Mouse (Mus musculus): Measurements from ENCODE around the gene Ehmt1.
A peak's percentile ranks its signal among the peaks of the same experiment; 100 is the strongest.

Gene Ehmt1

DNA sequence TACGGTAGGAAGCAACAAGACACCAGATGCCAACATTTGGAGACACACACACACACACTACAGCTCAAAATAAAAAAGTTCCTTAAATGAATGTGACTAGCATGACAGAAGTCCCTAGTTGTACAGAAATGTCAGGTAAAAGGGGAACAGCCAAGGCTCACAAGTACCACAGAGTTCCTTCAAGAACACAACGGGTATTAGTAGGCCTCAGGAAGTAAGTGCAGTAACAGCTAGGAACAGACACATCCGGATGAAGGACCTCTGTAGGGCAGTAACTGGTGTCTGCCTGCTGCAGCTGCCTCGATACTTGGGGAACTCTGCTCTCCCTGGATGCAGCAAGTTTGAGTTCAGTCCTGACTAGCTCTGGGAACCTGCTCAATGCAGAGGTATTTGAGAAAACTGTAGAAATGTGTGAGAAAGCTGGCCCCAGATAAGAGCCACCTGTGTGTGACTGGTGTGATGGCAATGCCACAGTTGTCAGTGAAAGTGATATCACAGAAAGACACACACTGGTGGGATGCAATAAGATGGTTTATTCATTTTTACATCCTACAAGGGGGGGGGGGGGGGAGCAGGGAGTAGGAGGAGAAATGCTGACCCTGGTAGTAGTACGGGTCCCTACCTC is 122.5 kb downstream of the Ehmt1 start:
- no peak for DNase-seq

DNA sequence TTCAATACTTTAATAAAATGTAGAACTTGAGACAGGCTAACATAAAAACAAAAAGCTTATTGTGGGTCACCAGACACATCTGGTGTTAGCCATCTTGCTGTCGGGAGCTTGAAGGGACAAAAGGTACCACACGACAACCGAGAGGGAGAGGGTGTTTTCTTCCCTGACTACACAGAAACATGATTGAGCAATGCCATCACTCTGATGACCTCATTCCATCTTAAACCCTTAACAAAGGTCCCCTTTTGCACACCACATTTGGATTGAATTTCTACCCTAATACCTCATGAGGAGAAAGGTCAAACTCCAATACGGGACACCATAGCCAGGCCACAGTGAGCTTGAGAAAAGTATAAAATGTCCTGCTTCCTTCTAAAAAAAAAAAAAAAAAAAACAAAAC is 132.2 kb downstream of the Ehmt1 start:
- no peak for DNase-seq

DNA sequence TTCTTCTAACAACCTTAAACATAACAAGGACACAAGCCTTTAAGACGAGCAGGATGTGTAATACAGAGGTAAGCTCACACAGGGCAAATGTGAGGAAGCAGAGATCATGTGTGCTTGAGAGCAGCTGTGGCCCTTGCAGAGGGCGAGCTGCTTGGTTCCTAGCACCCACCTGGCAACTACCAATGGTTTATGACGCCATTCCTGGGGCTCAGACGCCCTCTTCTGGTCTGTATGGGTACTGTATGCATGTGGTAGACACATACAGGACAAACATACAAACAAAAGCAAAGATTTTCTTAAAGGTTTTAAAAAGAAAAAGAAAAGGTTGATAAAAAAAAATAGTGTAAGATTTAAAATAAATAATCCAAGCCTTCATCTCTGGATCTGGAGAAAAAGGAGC is 138.2 kb downstream of the Ehmt1 start:
- no peak for DNase-seq

DNA sequence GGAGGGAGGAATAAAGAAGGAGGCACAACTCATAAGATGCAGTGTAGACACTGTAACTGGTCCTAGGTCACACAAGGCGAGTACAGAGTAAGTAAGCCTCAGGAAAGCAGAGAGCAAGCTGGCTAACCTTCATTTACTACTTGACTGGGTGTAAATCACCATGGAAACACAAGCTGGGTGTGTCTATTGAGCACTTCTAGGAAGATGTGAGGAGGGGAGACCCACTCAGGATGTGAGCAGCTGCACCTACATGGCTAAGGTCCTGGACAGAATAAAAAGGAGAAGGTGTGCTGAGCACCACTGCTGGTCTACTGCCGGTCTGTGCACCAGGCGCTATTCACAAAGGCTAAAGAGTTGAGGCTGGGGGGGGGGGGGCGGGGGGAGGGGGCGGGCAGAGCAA is 142.6 kb downstream of the Ehmt1 start:
- DNase-seq = no peak

DNA sequence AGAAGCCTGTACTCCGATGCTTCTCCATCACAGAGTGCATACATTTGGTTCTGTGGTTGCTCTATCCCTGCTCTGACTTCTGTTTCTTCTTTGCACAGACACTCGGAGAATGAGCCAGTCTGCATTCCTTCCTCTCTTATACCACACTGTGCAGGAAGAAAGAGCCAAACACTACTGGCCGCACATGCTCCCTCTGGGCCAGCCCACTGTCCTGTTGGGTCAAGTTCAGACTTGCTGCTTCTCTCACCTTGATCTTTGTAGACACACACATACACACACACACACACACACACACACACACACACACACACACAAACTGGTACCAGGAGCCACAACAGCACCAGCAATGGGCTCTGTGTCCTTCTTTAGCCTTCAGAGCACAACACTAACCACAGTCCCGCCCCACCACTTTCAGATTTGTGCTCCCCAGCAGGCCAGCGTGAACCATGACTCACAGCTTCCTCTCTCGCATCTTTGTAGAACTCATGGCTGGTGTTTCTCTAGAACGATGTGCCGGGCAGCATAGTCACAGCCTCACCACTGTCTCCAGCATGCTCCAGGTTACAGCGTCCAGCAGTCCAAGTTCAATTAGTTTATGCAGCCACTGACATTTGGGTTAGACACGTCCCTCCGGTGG is 143.3 kb downstream of the Ehmt1 start:
- DNase-seq = no peak

DNA sequence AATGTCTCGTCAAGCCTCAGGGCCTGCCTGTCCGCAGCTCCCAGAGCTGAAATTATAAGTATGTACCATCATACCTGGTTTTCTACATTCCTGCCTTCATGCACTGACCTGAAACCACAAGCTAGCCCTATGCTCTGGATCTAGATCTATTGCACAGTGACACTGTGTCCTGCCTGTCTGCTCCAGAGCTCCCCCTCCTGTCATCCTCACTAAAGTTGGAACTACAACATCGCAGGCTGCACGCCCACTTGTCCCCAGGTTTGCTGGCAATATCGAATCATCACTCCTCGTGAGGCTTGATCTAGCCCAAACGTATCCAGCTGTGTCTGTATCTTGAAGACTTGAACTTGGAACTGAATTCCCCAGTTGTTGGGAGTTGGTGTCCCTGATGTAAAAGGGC is 144.6 kb downstream of the Ehmt1 start:
- DNase-seq = no peak

DNA sequence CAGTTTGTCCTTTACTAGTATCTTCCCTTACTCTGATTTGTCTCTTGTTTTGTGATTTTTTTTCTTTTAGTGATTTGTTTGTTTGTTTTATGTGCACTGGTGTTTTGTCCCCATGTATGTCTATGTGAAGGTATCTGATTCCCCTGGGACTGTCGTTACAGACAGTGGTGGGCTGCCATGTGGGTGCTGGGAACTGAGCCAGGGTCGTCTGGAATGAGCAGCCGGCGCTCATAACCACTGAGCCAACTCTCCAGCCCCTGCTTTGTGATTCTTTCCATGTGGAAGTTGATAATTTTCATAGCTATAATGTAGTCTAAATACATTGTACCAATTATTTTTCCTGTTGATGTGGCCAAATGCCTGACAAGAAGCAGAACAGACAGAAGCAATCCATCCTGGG is 148.6 kb downstream of the Ehmt1 start:
- no peak for DNase-seq

DNA sequence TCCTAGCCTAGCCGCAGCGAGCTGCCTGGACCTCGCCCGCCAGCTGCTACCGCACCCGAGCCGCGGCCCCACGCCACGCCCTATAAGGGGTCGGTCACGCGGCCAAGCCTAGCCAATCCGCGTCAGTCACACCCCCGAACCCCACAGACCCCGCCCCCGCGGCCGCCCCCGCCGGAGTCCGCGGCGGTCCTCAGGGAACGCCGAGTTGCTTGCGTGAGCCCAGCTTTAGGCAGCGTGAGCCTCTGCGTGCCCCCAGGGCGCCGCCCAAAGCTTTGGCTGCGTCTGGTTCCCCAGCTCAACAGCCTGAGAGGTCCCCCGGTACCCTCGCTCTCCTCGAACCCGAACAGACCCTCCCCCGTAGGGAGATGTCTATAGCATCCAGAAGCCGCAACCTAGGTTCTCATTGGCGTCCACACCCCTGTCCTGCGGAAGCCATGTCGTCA is 156.3 kb downstream of the Ehmt1 start, which contains the start of gene Cacna1b:
Gene Cacna1b (minus strand): TSS at position 38 of the 443 bp plus-strand sequence.
- peak; percentile 89 to 95 for DNase-seq

DNA sequence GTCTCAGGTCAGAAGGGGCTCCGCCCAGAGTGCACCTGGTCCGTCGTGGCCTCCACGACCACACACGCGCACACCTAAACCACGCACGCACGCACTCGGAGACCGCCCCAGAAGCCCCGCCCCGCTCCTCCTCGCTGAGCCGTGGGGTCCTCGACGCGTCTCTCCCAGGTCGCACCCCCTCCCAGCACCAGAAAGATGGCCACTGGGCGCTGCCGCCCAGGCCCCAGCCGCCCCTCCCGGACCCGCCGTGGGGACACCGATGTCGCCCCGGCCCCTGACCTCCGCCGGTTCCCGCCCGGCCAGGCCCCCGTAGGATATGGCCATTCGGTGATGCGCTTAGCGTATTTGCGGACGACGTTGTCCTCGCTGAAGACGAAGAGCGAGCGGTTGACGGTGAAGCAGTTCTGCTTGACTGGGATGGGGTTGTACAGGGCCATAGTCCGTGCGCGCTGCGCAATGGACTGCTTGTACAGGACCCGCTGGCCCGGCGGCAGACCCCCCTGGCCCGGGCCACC is 156.9 kb downstream of the Ehmt1 start:
- DNase-seq = peak in 1 of 2 experiments; percentile 64

DNA sequence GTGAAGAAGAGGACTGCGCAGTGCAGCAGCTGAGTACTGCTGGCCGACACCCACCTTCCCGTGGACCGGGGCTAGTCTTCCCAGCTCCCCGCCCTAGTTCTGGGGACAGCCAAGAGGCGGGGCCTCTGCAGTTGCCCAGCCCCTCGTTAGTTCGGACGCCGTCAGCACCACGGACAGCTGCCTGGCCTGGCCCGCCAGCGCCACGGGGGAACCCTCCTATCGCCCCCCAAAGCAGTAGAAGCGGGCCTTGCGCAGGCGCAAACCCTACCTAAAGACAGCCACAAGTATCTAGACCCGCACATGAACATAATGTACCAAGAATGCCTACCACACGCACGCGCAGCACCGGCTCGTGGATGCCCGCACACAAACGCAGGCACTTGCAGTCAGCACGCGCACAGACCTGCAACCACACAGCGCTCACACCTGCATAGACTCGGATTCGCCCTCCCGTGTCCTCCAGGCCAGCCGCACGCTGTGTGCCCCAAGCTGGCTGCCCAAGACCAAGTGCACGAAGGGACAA is 157.4 kb downstream of the Ehmt1 start:
- peak; percentile 55 to 69 for DNase-seq

DNA sequence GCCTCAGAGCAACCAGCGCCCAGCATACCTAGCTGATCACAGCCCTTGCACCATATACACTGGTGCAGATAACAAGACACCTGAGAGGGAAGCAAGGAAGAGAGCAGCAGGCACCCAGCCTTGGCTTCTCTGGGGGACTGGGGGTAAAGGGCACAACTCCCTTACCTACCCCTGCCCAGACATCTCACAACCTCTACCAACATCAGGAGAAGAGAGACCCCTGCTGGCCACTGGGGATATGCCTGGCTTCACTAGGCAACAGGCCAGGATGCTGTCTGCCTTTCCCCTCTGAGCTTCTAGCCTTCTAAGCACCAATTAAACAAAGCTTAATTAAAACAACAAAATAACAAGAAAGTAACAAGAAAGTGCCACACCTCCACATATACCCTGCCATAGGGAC is 164.1 kb downstream of the Ehmt1 start:
- DNase-seq = peak; percentile 65 to 66

DNA sequence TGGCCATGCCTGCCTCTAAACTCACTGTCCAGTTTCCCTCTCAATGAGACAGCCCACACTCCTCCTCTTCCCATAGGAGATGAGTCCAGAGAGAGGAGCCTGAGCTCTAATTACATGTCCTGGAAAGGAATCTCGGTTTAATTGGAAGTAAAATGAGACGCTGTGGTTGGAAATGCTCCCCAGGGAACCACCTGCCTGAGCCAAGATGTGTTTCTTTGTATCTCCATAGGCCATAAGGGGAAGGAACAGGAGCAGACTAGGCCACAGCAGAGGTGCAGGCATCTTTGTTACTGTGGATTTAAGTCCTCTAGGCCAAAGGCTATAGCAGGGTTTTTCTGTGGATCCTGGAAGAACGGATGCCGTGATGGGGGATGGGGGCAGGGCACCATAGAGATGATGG is 166.8 kb downstream of the Ehmt1 start:
- no peak for DNase-seq

DNA sequence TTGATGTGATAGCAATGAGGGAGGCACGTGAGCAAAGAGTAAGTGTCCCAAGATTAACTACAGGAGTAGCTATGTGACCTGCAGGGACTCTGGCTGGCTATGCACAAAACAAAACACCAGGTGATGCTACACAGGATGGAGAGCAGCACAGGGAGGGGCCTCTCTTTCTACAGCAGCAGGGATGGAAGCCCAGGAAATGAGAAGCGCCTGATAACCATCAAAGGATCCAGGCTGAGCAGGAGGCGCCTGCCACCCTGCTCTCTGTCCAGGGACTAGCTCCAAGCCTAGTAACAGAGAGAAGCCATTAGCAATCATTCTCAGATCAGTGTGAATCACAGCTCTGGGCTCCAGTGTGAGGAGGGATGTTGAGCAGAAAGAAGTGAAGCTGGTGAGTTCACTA is 169.4 kb downstream of the Ehmt1 start:
- no peak for DNase-seq

DNA sequence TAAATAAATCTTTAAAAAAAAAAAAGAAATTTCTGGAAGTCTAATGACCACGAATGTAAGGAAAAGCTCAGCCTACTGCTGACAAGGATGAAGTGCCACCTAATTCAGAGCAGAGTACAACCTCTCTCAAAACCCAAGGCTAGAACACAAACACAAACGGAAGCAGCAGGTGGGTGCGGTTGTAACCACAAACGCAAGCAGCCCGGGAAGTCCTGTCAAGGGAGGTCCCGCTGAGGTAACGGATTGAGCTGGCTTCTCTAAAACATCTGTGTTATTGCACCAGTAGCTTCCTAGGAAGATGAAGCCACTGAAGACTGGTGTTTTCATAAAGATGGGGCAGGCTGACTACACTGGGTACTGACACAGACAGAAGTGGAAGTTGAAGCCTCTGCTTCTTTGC is 171.5 kb downstream of the Ehmt1 start:
- no peak for DNase-seq
